Mouse (Mus musculus) forebrain, embryonic 11.5 days (tissue): Measurements from ENCODE around the gene Gmeb1. TPM values are rescaled to one million over a fixed set of nuclear protein-coding genes. Genes with fewer than 3 reads are reported as not detected.
A peak's percentile ranks its signal among the peaks of the same experiment; 100 is the strongest.
"Not testable (repeated sequence)": the region's sequence is repeated elsewhere in the genome, so short reads cannot be mapped to it uniquely, and the experiment has no call there.

Experiments used
- ATAC-seq: fragments of 200-750 bp; cut with Nextera tagmentation; replicated peaks from 2 replicates; pipeline ENCODE4 v1.8.0; 2017; ENCODE audit warnings: moderate TSS enrichment; ENCODE audit not compliant: low FRiP score
- DNase-seq: peaks from one replicate; pipeline ENCODE4 v3.0.0-alpha.2; 2017; ENCODE audit warnings: low spot score
- H3K27ac ChIP-seq: fragments of 300-500 bp; sonication (generic); 2 replicates; pipeline ENCODE4 v1.5.1; 2014; ENCODE audit warnings: low read depth, low read length
- H3K27me3 ChIP-seq: fragments of 300-500 bp; sonication (generic); 2 replicates; pipeline ENCODE4 v1.6.1; 2014; ENCODE audit warnings: mild to moderate bottlenecking, low read length, mixed read lengths; ENCODE audit not compliant: control insufficient read depth, insufficient read depth
- H3K36me3 ChIP-seq: fragments of 300-500 bp; sonication (generic); 2 replicates; pipeline ENCODE4 v1.6.1; 2014; ENCODE audit warnings: mild to moderate bottlenecking, low read length, moderate library complexity, mixed read lengths; ENCODE audit not compliant: control insufficient read depth, insufficient read depth
- H3K4me1 ChIP-seq: fragments of 300-500 bp; sonication (generic); replicated peaks from 2 replicates; pipeline ENCODE4 v1.6.1; 2014; ENCODE audit warnings: low read length, mixed read lengths; ENCODE audit not compliant: control insufficient read depth, insufficient read depth
- H3K4me2 ChIP-seq: fragments of 300-500 bp; sonication (generic); 2 replicates; pipeline ENCODE4 v1.6.1; 2014; ENCODE audit warnings: low read depth, mild to moderate bottlenecking, low read length, moderate library complexity, mixed read lengths; ENCODE audit not compliant: severe bottlenecking
- H3K4me3 ChIP-seq: fragments of 300-500 bp; sonication (generic); 2 replicates; pipeline ENCODE4 v1.5.1; 2014; ENCODE audit warnings: low read depth, low read length
- H3K9ac ChIP-seq: fragments of 300-500 bp; sonication (generic); 2 replicates; pipeline ENCODE4 v1.6.1; 2014; ENCODE audit warnings: low read length
- H3K9me3 ChIP-seq: fragments of 300-500 bp; sonication (generic); 2 replicates; pipeline ENCODE4 v1.6.1; 2016; ENCODE audit warnings: low read length, mixed read lengths; ENCODE audit not compliant: control insufficient read depth
- WGBS: fragments of 180-500 bp; shearing (Covaris S2); extraction: QIAGEN DNeasy Blood & Tissue Kit; methylation state at CpG from one replicate; pipeline ENCODE4 v1.1.7; 2014; 5-methylcytosine and 5-hydroxymethylcytosine counted together
- polyA plus RNA-seq: library from polyadenylated mRNA; unstranded; fragments of >200 nt; fragmentation: Nextera tagmentation; extraction: Ambion mirVana; gene quantifications from 2 replicates; pipeline ENCODE4 v1.2.1, GENCODE M21; 2014

Gene Gmeb1
- polyA plus RNA-seq: 45.4 and 50.1 TPM in 2 replicates

GRCm38 (mm10) chr4:132261514-132262357, at the start of gene Gmeb1:
TSS of gene Gmeb1 (minus strand) at chr4:132261602.
- peak; percentile 89 for DNase-seq
- 16% methylated on average over 45 of the region's 49 CpGs for WGBS
- peak within 1 kb of the TSS; percentile 91 for H3K4me3 ChIP-seq
- H3K4me1 ChIP-seq: peaks cover 5% of the 10 kb centered on the region; the same call in 1 of the 2 replicates
- peak within 1 kb of the TSS; percentile 76 for H3K4me2 ChIP-seq
- peak within 1 kb of the TSS; percentile 94 for H3K9ac ChIP-seq
- H3K27me3 ChIP-seq: no peaks in the 10 kb centered on the region
- H3K9me3 ChIP-seq: no peaks in the 10 kb centered on the region
- no peaks in the 10 kb centered on the region for H3K36me3 ChIP-seq
- H3K27ac ChIP-seq: peak within 1 kb of the TSS; percentile 90
- ATAC-seq: peak; percentile 83

GRCm38 (mm10) chr4:132309849-132310472, 48.6 kb upstream of the Gmeb1 start:
- Histone ChIP-seq H3K27ac (peak overlapping the region; percentile 74), H3K9me3 (no peaks in the 10 kb centered on the region), H3K9ac (peak overlapping the region; percentile 87), H3K27me3 (no peaks in the 10 kb centered on the region), H3K4me1 (no peaks in the 10 kb centered on the region; the same call in 1 of the 2 replicates), H3K36me3 (peaks cover 11% of the 10 kb centered on the region; the same call in 1 of the 2 replicates), H3K4me3 (peak overlapping the region; percentile 73), H3K4me2 (peak overlapping the region; percentile 72)
- WGBS: 32% methylated on average over 10 of the region's 10 CpGs
- 0 out of 2 replicates have a peak, but pooled peaks have one; percentile 50 for ATAC-seq
- no peak for DNase-seq

GRCm38 (mm10) chr4:132309140-132309848, 47.9 kb upstream of the Gmeb1 start:
- Histone ChIP-seq H3K36me3 (peaks cover 11% of the 10 kb centered on the region; the same call in 1 of the 2 replicates), H3K4me3 (peak overlapping the region; percentile 73), H3K27me3 (no peaks in the 10 kb centered on the region), H3K27ac (peak overlapping the region; percentile 74), H3K4me2 (peak overlapping the region; percentile 72), H3K4me1 (no peaks in the 10 kb centered on the region; the same call in 1 of the 2 replicates), H3K9ac (peak overlapping the region; percentile 87), H3K9me3 (no peaks in the 10 kb centered on the region)
- DNase-seq (no peak), ATAC-seq (no peak)
- under 1% methylated on average over 15 of the region's 15 CpGs for WGBS

GRCm38 (mm10) chr4:132308437-132309139, 47.2 kb upstream of the Gmeb1 start:
- ATAC-seq: peak; percentile 92
- 1% methylated on average over 41 of the region's 41 CpGs for WGBS

GRCm38 (mm10) chr4:132306004-132306403, 44.6 kb upstream of the Gmeb1 start:
- Histone ChIP-seq H3K27me3 (no peaks in the 10 kb centered on the region), H3K27ac (no peak overlapping the region), H3K4me1 (peaks cover 3% of the 10 kb centered on the region; the same call in 1 of the 2 replicates), H3K4me3 (no peak overlapping the region), H3K36me3 (peaks cover 8% of the 10 kb centered on the region; the same call in 1 of the 2 replicates), H3K9ac (no peak overlapping the region), H3K4me2 (no peak overlapping the region), H3K9me3 (no peaks in the 10 kb centered on the region)
- DNase-seq: no peak
- no peak for ATAC-seq
- WGBS: 84% methylated on average over 6 of the region's 6 CpGs

More at GRCm38 (mm10) chr4:132308437-132309139, 47.2 kb upstream of the Gmeb1 start:
- Histone ChIP-seq H3K4me2 (peak overlapping the region; percentile 72), H3K9me3 (no peaks in the 10 kb centered on the region), H3K27me3 (no peaks in the 10 kb centered on the region), H3K4me3 (peak overlapping the region; percentile 73), H3K9ac (peak overlapping the region; percentile 87), H3K4me1 (no peaks in the 10 kb centered on the region; the same call in 1 of the 2 replicates), H3K27ac (peak overlapping the region; percentile 74; the same call in 1 of the 2 replicates), H3K36me3 (peaks cover 11% of the 10 kb centered on the region; the same call in 1 of the 2 replicates)
- peak; percentile 90 for DNase-seq

GRCm38 (mm10) chr4:132305276-132305675, 43.9 kb upstream of the Gmeb1 start:
- Histone ChIP-seq H3K4me3 (no peak overlapping the region), H3K27me3 (no peaks in the 10 kb centered on the region), H3K27ac (no peak overlapping the region), H3K36me3 (peaks cover 6% of the 10 kb centered on the region; the same call in 1 of the 2 replicates), H3K9ac (no peak overlapping the region), H3K4me1 (peaks cover 3% of the 10 kb centered on the region; the same call in 1 of the 2 replicates), H3K9me3 (no peaks in the 10 kb centered on the region), H3K4me2 (no peak overlapping the region)
- ATAC-seq (no peak), DNase-seq (no peak)
- WGBS: 90% methylated on average over 8 of the region's 8 CpGs

GRCm38 (mm10) chr4:132303484-132303883, 42.1 kb upstream of the Gmeb1 start:
- peak overlapping the region; percentile 40; the same call in 1 of the 2 replicates for H3K4me3 ChIP-seq
- peak overlapping the region; percentile 70; the same call in 1 of the 2 replicates for H3K4me2 ChIP-seq
- not testable (repeated sequence) for H3K27me3 ChIP-seq, ATAC-seq, H3K36me3 ChIP-seq, H3K9ac ChIP-seq, H3K9me3 ChIP-seq, DNase-seq, H3K27ac ChIP-seq, H3K4me1 ChIP-seq
- WGBS: 43% methylated on average over 6 of the region's 6 CpGs
